Mouse (Mus musculus): ENCODE measurements at regions not wholly inside any gene's neighbourhood (a gene's known extent, or its start where the extent isn't known, plus 50 kb on each side); places are given as distances from the start of the nearest gene placed in this dataset.

DNA sequence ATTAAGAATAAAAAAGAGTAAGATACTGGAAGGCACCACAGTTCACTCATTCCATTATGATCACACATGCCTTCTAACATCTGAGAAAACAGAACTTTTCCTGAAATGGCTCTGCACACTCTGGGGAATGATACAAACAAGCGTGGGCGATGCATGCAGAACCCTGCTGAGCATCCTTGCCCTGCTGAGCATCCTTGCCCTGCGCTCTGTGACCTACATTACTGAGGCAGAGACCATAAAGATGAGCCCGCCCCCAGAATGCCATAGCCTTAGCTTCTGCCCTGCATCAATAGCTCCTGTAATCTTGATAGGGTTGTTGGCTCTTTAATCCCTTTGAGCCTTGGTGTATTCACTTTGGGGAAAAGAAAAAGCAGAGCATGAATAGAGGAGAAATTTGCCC, 132.2 kb upstream of the B3gat2 start:
- peak; percentile 55 to 57 for DNase-seq

DNA sequence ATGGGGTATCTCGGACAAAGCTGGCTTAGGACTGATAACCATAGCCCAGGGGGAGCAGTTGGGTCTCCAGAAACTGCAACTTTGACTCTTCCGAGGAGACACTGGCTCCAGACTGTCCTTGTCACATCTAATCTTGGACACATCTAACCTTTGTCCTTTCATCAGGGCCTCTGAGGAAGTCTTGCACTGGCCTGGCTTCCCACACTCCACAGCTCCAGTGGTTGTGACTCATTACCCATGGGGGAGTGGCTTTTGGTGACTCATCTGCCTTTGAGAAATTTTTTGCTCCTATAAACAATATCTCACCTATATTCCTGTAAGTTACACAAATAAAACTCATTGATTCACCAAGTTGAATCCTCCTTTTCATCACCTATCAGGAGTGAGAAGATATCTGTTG, 116.5 kb upstream of the B3gat2 start:
- DNase-seq: no peak

DNA sequence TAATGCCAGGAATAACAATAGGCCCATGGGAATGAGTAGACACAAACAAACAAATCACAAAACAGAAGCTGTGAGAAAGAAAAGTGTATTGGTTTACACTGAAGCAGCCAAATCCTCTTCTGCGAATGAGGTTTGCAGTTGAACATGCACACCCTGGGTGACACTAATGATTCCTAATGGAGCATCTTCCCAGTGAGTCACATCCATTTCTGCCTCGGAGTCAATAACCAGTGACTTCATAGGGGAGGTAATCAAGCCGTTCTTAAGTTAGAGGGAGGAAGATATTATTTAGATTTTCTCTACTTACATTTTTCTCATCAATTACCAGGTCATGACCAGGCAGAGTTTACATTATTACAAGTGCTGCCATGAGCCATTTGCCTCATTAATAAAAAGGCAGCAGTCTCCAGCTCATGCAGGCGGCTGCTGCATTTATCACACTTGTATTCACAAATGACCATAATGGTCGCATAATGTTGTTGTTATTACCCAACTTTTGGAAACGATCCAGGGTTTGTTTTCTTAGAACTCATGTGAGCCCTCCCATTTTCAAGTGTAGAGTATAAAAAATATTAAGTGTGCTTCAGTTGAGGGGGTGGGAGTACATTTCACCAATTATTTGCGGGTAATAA, 112.6 kb upstream of the B3gat2 start:
- no peak for DNase-seq

DNA sequence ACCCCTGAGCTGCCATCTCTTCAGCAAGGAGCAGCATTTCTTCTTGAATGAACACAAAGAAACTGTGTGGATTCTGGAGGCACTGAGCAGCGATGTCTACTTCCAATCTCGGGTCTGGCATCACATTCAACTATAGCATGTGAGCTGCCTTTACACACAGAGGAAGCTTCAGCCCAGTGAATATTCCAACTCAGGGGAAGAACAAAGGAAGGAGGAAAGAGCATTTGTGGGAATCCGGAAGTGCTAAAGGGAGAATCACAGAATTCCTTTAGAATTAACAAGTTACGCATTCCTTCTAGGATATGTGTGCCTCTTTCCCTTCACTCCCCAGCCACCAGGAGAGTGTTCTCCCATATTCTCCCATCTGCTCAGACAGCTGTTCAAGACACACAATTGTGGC, 111.7 kb upstream of the B3gat2 start:
- DNase-seq: no peak

DNA sequence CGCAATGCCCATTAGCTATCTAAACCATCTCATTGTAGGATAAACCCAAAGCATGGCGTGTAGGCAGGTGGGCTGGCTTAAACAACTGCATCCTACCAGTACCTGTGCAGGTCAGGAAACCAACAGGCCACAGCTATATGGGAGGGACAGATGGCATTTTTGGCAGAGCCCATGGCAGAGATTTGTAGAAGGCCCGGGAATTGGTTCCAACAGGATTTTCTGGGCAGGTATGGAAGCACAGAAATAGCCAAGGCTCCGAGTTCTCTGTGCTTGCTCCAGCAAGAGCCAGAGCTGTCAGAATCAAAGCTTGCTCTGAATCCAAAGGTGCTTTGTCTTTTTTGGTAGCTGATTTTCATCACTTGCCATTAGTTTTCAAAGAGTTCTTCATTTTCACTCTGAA, 107.9 kb upstream of the B3gat2 start:
- DNase-seq: peak; percentile 79 to 86

GRCm38 (mm10) chr1:23655768-23656167, 105.8 kb upstream of the B3gat2 start:
- DNase-seq: peak in 1 of 2 experiments; percentile 40

GRCm38 (mm10) chr1:23656302-23656701, 105.3 kb upstream of the B3gat2 start:
- peak; percentile 78 to 79 for DNase-seq

- peak in 1 of 2 experiments; percentile 54 for DNase-seq
These were observed 104.8 kb upstream of the B3gat2 start for GRCm38 (mm10) chr1:23656718-23657117.

DNA sequence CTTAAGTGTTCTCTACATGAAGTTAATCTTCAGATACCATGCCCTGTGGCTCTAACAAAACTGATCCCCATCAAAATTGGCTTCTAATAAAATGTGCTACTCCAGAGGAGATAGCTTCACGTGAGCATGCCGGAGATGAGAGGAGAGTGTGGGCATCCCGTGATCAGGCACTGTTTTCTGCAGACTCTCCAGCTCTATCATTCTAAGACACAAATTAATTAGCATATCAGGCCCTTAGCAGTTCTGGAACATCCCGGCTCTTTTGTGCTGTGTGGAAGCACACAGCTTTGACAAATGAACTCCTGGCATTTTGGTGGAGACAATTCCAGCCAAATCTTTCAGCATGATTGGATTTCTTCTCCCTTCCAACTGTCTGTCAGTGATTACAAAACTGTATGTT, 91.0 kb upstream of the B3gat2 start:
- no peak for DNase-seq

DNA sequence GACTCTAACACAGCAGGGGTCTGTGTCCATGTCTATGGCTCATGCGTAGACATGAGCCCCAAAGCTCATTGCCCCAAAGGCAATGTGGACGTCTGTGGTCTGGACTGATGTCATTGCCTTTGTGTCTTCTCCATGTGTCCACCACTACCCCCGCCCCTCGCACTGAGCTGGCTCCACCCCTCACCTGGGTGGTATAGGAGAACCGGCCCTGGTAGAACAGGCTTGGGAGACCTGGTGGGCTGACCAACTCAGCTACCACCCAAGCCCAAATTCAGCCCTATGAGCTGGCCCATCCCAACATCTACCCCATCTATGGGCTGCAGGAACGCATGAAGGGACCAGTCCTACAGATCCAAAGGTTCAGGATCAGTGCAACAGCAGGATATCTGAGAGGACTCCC, 87.2 kb upstream of the B3gat2 start:
- DNase-seq: no peak

GRCm38 (mm10) chr1:23676301-23676700, 85.3 kb upstream of the B3gat2 start:
- DNase-seq: peak in 1 of 2 experiments; percentile 24

GRCm38 (mm10) chr1:23689398-23689797, 72.2 kb upstream of the B3gat2 start:
- DNase-seq: no peak

GRCm38 (mm10) chr1:23705489-23705888, 56.1 kb upstream of the B3gat2 start:
- peak; percentile 74 to 76 for DNase-seq

DNA sequence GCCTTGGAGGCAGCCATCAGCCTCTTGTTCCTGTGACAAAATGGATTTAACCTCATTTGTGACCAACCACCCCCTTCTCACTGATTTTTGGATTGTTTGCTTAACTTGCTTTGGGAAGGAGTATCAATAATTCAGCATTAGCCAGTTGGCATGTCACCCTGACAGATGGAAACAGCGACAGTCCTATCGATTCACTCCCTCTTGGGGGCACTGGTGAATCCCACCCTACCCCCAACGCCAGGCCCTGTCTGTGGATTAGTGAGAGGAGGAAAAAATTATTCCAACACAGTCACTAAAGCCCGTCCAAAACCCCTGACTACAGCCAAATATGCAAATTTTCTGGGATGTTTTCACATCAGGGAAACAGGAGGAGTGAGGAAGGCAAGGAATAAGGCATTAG, 55.1 kb upstream of the B3gat2 start:
- no peak for DNase-seq
